Mouse (Mus musculus) B cell, adult 2 months (primary cell): ENCODE results near the gene Cybrd1.

Experiments used
- DNase-seq, 2 experiments: peaks; one replicate each; pipeline ENCODE4 v3.0.0; 2022

The Cybrd1 gene

DNA sequence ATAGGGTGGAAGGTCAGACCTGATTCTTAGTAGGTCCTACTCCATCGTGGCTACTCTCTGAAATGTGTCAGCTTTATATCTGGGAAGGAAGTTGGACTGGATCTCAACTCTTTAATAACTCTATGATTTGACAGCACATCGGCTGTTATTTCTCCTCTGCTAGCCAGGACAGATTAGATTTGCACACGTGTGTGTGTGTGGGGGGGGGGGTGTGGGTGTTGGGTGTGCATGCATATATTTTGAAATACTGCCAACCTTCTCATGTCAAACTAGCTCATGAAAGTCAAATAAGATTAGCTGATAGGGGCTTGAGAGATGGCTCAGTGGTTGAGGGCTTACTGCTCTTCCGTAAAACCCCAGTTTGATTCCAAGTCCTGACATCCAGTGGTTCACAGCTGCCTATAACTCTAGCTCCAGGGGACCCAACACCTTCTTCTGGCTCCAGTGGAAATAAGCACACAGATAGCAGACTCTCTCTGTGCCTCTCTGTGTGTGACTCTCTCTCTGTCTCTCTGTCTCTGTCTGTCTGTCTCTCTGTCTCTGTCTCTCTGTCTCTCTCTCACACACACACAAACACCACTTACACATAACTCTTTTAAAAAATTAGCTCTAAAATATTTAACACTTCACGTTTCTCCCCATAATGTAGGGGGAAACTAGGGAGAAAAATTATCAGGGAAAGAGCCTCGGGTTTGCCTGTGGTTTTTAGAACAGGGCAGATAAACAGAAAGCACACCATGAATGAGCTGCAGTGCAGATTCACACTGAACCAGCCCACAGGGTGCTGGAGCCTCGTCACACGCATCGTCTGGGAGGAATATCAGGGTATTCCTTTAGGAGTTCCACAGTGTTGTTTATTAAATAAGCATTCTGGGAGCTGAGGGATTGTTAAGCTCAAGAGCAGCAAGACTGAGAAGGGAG, 58.9 kb downstream of the Cybrd1 start:
- no peak for DNase-seq

DNA sequence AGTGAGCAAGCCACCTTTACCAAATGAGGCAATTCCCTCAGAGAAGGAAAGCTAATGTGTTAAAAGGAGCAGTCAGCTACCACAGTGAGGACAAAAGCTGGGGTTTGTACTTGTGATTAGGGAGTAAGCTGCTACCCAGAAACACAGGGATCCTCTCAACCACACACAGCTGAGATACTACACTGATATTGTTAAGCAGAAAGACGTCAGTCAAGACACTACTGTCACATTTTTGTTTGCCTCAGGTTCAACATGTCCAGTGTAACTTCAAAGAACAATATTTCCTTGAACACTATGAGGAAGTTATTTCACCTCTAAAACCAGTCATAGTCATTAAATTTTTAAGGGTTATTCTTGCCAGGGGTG, 59.5 kb downstream of the Cybrd1 start:
- no peak for DNase-seq

DNA sequence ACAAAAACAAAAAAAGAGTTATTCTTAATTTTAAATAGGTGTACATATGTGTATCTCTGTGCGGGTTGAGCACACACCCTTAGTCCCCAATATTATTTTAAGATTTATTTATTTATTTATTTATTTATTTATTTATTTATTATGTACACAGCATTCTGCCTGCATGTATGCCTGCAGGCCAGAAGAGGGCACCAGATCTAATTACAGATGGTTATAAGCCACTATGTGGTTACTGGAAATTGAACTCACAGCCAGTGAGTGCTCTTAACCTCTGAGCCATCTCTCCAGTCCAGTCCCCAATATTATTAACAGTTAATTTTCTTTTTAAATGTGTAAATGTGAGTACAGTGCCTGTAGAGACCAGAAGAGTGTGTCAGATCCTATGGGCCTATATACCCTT, 60.0 kb downstream of the Cybrd1 start:
- no peak for DNase-seq

DNA sequence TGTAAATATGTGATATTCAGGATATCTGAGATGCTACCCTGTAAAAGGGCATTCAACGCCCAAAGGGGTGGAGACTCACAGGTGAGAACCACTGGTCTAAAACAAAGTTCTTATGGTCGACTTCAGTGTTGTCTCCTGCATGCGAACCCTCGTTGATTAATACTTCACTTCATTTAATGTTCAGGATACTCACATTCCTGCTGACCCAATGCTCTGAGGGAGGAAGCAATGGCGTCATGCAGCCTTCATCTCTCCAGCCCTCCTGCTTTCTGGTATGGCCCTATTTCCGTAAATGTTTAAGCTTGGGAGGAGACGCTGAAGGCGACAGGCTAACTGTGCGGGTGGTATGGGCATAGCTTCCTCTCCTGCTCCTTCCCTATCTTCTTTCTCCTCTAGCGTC, 62.0 kb downstream of the Cybrd1 start:
- DNase-seq: no peak

DNA sequence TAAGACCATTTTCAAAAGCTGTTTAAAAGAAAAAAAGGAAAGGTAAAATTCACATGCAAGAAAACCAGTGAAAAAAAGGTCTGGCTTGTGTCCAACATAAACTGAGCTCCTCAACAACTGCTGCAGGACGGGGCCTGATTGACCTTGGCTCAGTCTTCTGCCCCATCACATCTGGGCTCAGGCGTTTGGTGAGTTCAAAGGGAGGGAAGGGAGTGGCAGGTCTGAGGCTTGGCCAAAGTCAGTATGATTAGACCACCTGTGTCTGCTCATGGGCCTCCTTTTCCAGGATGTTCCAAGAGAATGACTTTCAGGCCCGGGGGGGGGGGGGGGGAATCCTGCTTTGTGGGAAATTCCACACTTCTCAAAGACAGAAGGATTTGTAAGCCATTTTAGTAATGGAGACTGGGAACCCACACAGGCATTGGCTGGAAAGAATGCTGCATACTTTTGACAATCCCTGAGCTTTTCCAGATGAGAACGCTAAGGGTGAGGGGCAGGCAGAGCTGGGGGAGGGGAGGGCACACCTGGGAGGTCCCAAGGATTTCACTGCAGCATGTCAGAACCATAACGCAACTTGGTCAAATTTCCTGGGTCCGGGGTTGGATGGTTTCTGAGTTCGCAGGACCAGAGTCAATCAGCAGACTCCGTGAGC, 63.0 kb downstream of the Cybrd1 start:
- no peak for DNase-seq

DNA sequence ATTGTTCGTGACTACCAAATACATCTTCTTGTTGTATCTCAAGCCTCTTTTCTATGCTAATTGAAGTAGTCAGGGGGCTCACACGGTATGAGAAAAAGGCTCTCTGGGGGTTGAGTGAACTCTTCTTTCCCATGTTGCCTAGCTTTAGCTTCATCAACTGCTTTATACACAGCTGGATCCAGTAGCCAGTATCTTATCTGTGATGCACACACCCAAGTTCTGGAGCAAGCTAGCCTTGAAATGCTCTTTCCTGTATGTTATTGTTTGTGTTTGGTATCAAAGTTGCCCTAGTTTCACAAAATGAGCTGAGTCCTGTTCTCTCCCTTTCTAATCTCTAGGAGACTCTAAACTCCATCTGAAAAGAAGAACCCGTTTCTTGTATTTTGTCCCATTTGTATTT, 70.2 kb downstream of the Cybrd1 start:
- DNase-seq: no peak

DNA sequence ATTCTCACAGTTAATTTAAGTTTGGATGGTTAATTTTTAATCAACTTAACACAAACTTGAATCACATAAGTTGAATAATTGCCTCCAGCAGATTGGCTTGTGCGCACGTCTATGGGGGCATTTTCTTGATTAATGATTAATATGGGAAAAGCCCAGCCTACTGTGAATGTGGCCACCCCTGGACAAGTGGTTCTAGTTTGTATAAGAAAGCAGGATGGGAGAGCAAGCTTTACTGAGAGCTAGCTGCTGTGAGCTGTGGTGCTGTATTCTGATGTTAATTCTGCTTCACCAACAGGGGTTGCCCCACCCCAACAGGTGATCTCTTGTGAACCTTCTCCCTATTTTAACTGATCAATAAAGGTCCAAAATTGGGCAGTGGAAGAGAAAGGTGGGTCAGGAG, 71.1 kb downstream of the Cybrd1 start:
- no peak for DNase-seq

DNA sequence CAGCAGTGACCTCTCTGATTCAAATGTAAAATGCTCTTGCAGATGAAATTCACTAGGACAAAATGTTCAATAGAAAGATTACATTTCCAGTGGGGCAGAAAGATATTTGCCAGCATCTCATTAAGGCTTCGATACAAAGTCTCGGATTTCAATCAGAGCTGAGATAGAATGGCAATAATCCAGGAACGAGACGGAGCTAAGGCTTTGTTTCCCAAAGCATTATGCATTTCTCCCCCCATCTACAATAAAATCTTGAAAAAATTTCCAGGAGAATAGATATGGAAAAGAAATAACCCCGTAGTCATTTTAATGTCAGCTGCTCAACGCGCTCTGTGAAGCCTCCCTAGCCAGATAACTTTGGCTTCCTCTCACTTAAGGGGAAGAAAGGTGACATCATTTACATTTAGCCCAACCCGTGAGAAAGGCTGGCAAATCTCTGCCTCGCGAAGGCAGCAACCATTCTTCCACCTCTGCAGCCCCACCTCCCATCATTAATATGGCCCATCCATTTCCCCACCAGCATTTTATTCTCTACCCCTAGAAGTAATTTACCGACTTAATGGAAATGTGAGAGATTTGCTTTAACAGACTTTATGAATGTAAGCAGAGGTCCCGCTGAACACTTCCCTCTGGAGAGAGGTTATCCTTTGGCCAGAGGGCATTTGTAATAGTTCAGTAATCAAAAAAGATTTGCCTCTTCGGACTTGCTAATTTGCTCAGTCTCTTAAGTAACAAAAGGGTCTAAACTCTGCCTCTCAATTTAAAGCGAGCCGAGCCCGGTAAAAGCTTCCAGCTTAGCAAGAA, 73.9 kb downstream of the Cybrd1 start:
- no peak for DNase-seq

DNA sequence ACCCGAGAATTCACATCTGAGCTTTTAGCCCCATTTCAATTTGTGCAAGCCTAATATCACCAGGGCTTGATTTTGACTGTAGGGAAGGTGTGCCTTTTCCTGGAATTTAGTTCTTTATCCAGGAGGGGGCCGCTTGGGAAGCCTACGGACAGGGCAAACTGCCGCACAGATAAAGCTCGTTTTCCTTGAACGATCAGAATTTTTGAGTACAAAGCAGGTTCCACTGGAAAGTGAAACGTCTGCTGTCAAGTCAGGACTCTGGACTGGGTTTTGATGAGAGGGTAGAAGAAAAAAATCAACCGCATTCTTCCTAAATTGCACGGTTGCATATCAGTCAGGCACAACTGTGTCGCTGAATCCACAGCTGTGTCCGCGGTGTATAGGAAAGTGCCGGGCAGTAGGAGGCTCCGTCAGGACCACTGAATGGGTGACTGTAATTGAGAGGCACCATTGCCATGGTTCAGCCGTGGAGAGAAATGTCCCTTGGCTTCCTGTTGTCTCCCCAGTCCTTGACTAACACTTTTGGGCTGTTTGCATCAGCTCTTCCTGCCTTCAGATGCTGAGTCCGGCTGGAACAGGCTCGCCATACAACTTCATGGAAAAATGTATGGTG, 74.6 kb downstream of the Cybrd1 start:
- no peak for DNase-seq
